Mouse (Mus musculus) forebrain, embryonic 15.5 days (tissue): ENCODE measurements around the gene Opcml. TPM values are rescaled to one million over a fixed set of nuclear protein-coding genes. Genes with fewer than 3 reads are reported as not detected.

Experiments
- ATAC-seq: fragments of 200-750 bp; cut with Nextera tagmentation; replicated peaks from 2 replicates; pipeline ENCODE4 v1.8.0; 2017; ENCODE audit warnings: mild to moderate bottlenecking, moderate TSS enrichment, moderate library complexity
- H3K27ac ChIP-seq: fragments of 300-500 bp; sonication (generic); replicated peaks from 2 replicates; pipeline ENCODE4 v1.5.1; 2015; ENCODE audit warnings: mild to moderate bottlenecking, inconsistent platforms
- H3K27me3 ChIP-seq: fragments of 300-500 bp; sonication (generic); 2 replicates; pipeline ENCODE4 v1.6.1; 2015; ENCODE audit warnings: inconsistent platforms
- H3K36me3 ChIP-seq: fragments of 300-500 bp; sonication (generic); 2 replicates; pipeline ENCODE4 v1.6.1; 2015; ENCODE audit warnings: mild to moderate bottlenecking, inconsistent platforms
- H3K4me1 ChIP-seq: fragments of 300-500 bp; sonication (generic); 2 replicates; pipeline ENCODE4 v1.6.1; 2015; ENCODE audit warnings: inconsistent platforms
- H3K4me2 ChIP-seq: fragments of 300-500 bp; sonication (generic); replicated peaks from 2 replicates; pipeline ENCODE4 v1.6.1; 2015; ENCODE audit warnings: mild to moderate bottlenecking, inconsistent platforms
- H3K4me3 ChIP-seq: fragments of 300-500 bp; sonication (generic); 2 replicates; pipeline ENCODE4 v1.5.1; 2015; ENCODE audit warnings: mild to moderate bottlenecking, inconsistent platforms
- H3K9ac ChIP-seq: fragments of 300-500 bp; sonication (generic); replicated peaks from 2 replicates; pipeline ENCODE4 v1.6.1; 2015; ENCODE audit warnings: mild to moderate bottlenecking, inconsistent platforms
- H3K9me3 ChIP-seq: fragments of 300-500 bp; sonication (generic); 2 replicates; pipeline ENCODE4 v1.6.1; 2016; ENCODE audit warnings: inconsistent platforms
- whole genome bisulfite sequencing: fragments of 180-500 bp; shearing (Covaris S2); methylation state at CpG from one replicate; pipeline ENCODE4 v1.1.7; 2015; ENCODE audit warnings: mixed read lengths; 5-methylcytosine and 5-hydroxymethylcytosine counted together
- microRNA-seq: library from miRNA; unstranded; fragments of <30 nt; microRNA quantifications from one replicate; pipeline ENCODE4, GENCODE M21; 2016
- polyA plus RNA-seq: library from polyadenylated mRNA; unstranded; fragments of >200 nt; fragmentation: Nextera tagmentation; extraction: Ambion mirVana; gene quantifications from 2 replicates; pipeline ENCODE4 v1.2.1, GENCODE M21; 2015

Opcml gene
- polyA plus RNA-seq, 1 experiment from 2014 or later: 54.4 TPM

GRCm38 (mm10) chr9:28911571-28912185 lies 1121.1 kb downstream of the Opcml start:
- Histone ChIP-seq H3K9me3 (no peaks in the 10 kb centered on the region), H3K27me3 (no peaks in the 10 kb centered on the region), H3K27ac (0 out of 2 replicates have a peak overlapping the region, but pooled peaks have one; percentile 6), H3K9ac (no peak overlapping the region), H3K4me1 (peaks cover 13% of the 10 kb centered on the region; the same call in 1 of the 2 replicates), H3K4me2 (peak overlapping the region; percentile 9), H3K4me3 (no peak overlapping the region), H3K36me3 (no peaks in the 10 kb centered on the region)
- ATAC-seq: no peak
- 22% methylated on average over 13 of the region's 13 CpGs for WGBS

GRCm38 (mm10) chr9:28932069-28932468 lies 1141.5 kb downstream of the Opcml start:
- H3K9me3 ChIP-seq: no peaks in the 10 kb centered on the region
- ATAC-seq: no peak
- no peaks in the 10 kb centered on the region for H3K36me3 ChIP-seq
- 85% methylated on average over 2 of the region's 2 CpGs for WGBS
- H3K9ac ChIP-seq: no peak overlapping the region
- no peak overlapping the region for H3K4me3 ChIP-seq
- H3K4me1 ChIP-seq: no peaks in the 10 kb centered on the region
- H3K27me3 ChIP-seq: no peaks in the 10 kb centered on the region
- no peak overlapping the region for H3K27ac ChIP-seq
- no peak overlapping the region for H3K4me2 ChIP-seq

GRCm38 (mm10) chr9:28937163-28937562 lies 1146.6 kb downstream of the Opcml start:
- Histone ChIP-seq H3K9ac (no peak overlapping the region), H3K27ac (no peak overlapping the region), H3K4me1 (no peaks in the 10 kb centered on the region), H3K36me3 (no peaks in the 10 kb centered on the region), H3K9me3 (no peaks in the 10 kb centered on the region), H3K4me3 (no peak overlapping the region), H3K4me2 (no peak overlapping the region), H3K27me3 (no peaks in the 10 kb centered on the region)
- 91% methylated on average over 6 of the region's 6 CpGs for WGBS
- ATAC-seq: no peak

GRCm38 (mm10) chr9:28937980-28938379 lies 1147.4 kb downstream of the Opcml start:
- no peak overlapping the region for H3K4me3 ChIP-seq
- no peak overlapping the region for H3K9ac ChIP-seq
- H3K27ac ChIP-seq: no peak overlapping the region
- no peaks in the 10 kb centered on the region for H3K9me3 ChIP-seq
- ATAC-seq: no peak
- no peaks in the 10 kb centered on the region for H3K27me3 ChIP-seq
- H3K4me1 ChIP-seq: no peaks in the 10 kb centered on the region
- no peaks in the 10 kb centered on the region for H3K36me3 ChIP-seq
- 74% methylated on average over 2 of the region's 2 CpGs for WGBS
- no peak overlapping the region for H3K4me2 ChIP-seq

- no peaks in the 10 kb centered on the region for H3K9me3 ChIP-seq
- ATAC-seq: no peak
Observed at GRCm38 (mm10) chr9:28940901-28941300, 1150.3 kb downstream of the Opcml start.

GRCm38 (mm10) chr9:28969455-28969854 lies 1178.9 kb downstream of the Opcml start:
- ATAC-seq: no peak; the same call in 1 of the 2 replicates
- 66% methylated on average over 1 of the region's 1 CpGs for WGBS
- no peak overlapping the region for H3K4me2 ChIP-seq
- H3K27ac ChIP-seq: no peak overlapping the region
- H3K27me3 ChIP-seq: no peaks in the 10 kb centered on the region
- H3K9ac ChIP-seq: no peak overlapping the region
- H3K9me3 ChIP-seq: no peaks in the 10 kb centered on the region; the same call in 1 of the 2 replicates
- no peaks in the 10 kb centered on the region for H3K4me1 ChIP-seq
- H3K4me3 ChIP-seq: no peak overlapping the region
- H3K36me3 ChIP-seq: no peaks in the 10 kb centered on the region

More at GRCm38 (mm10) chr9:28940901-28941300, 1150.3 kb downstream of the Opcml start:
- H3K4me2 ChIP-seq: no peak overlapping the region
- H3K36me3 ChIP-seq: no peaks in the 10 kb centered on the region
- no peak overlapping the region for H3K9ac ChIP-seq
- H3K27me3 ChIP-seq: no peaks in the 10 kb centered on the region
- H3K4me3 ChIP-seq: no peak overlapping the region
- H3K27ac ChIP-seq: no peak overlapping the region
- H3K4me1 ChIP-seq: no peaks in the 10 kb centered on the region

Small RNA genes within 50 kb of the gene (microRNA-seq; reads per million reads assigned to microRNA genes)
- gene Gm44316: not detected
